Mouse (Mus musculus): Measurements from ENCODE around the gene Rack1. TPM values are rescaled to one million over a fixed set of nuclear protein-coding genes. Genes with fewer than 3 reads are reported as not detected.

Rack1 gene
- polyA plus RNA-seq, 1 experiment from 2014 or later = 795 TPM

DNA sequence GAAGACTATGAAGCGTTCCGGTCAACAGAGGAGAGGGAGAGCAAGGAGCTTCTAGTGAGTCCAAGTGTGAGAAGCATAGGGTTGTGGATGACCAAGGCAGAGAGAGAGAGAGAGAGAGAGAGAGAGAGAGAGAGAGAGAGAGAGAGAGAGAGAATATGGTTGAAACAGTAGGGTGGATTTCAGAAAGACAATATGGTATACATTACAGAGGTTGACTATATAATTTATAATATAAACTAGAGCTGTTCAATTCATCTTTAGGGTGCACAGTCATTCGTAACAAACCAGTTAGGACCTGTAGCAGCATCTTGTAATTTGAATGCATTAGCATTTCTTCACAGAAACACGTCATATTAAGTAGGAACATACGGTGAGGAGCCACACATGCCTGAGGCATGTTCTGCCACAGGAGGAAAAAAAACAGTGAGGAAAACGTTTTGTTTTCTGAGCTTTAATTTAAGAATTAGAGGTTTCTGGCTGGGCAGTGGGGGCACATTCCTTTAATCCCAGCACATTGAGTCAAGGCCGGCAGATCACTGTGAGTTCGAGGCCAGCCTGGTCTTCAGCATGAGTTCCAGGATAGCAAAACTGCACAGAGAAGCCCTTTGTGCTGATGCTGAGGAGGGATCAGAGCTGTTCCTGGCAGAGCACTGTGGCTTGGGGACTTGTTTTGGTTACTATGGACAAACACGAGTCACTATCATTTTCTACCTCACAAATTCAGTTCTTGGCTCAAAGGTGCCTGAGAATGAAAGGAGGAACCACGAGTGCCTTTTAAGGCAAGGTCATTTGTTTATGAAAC, 38.9 kb downstream of the Rack1 start:
- Histone ChIP-seq H3K36me3 (ENCODE audit: insufficient read depth, low read length) (no peaks in the 10 kb centered on the region), H3K4me2 (ENCODE audit: low read length) (peak overlapping the region; percentile 89; the same call in 1 of the 2 replicates), H3K4me3 (replicated peaks; ENCODE audit: low read depth, low read length) (peak overlapping the region; percentile 70; the same call in 1 of the 2 replicates), H3K9me3 (replicated peaks; ENCODE audit: low read length) (no peaks in the 10 kb centered on the region), H3K9ac (ENCODE audit: low read depth, low read length) (no peak overlapping the region), H3K4me1 (replicated peaks; ENCODE audit: insufficient read depth, low read length) (peaks cover 15% of the 10 kb centered on the region; the same call in 1 of the 2 replicates), H3K27ac (no peak overlapping the region), H3K27me3 (ENCODE audit: insufficient read depth, low read length) (no peaks in the 10 kb centered on the region)
- no peak for DNase-seq (ENCODE audit: low spot score)
- no peak for ATAC-seq (replicated peaks; ENCODE audit: low FRiP score, low read depth)
- WGBS = 73% methylated on average over 10 of the region's 10 CpGs
- TF ChIP-seq CTCF (IDR thresholded peaks at IDR 0.05; ENCODE audit: low read depth) = no peak

DNA sequence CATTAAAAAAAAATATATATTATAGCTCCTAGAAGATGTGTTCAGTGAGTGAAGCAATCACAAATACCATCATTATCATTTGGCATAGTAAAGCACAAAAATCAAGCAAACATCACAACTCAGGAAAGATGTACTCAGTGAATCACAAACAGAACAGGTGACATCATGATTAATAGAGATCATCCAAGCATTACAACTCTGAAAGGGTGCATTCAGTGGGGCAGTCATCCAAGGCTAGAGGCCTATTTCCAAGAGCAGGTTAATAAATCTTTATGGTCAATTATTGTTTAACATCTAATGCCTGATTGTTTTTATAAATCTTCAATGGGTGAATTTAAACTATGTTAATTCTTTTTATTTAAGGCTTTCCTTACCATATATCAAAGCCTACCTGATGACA, 40.7 kb downstream of the Rack1 start:
- TF ChIP-seq CTCF (IDR thresholded peaks at IDR 0.05; ENCODE audit: low read depth) = no peak
- H3K4me3 ChIP-seq (replicated peaks; ENCODE audit: low read depth, low read length) = no peak overlapping the region
- H3K9me3 ChIP-seq (replicated peaks; ENCODE audit: low read length) = no peaks in the 10 kb centered on the region
- H3K27me3 ChIP-seq (ENCODE audit: insufficient read depth, low read length) = no peaks in the 10 kb centered on the region
- no peaks in the 10 kb centered on the region for H3K36me3 ChIP-seq (ENCODE audit: insufficient read depth, low read length)
- H3K4me2 ChIP-seq (ENCODE audit: low read length) = no peak overlapping the region
- peaks cover 15% of the 10 kb centered on the region; the same call in 1 of the 2 replicates for H3K4me1 ChIP-seq (replicated peaks; ENCODE audit: insufficient read depth, low read length)
- H3K9ac ChIP-seq (ENCODE audit: low read depth, low read length) = no peak overlapping the region
- H3K27ac ChIP-seq = no peak overlapping the region
- DNase-seq (ENCODE audit: low spot score) = no peak
- ATAC-seq (replicated peaks; ENCODE audit: low FRiP score, low read depth) = no peak

DNA sequence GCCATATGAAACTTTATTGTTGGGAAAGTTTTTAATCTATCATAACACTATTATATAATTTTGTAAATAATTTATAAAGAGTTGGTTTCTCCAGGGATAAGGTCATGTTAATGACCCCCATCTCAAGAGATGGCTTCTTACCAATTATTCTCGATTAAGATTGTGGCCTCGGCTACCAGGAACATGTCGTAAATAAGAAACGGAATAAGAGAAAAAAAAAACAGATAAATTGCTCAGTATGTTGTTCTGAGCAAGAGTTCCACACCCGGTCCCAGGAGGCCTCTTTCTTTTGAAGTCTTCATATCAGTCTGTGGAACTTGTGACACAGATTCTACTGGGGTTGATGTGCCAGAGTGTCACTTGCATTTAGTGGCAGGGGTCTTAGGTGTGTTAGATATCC, 41.1 kb downstream of the Rack1 start:
- 52% methylated on average over 5 of the region's 5 CpGs for WGBS
- no peak overlapping the region for H3K9ac ChIP-seq (ENCODE audit: low read depth, low read length)
- H3K27ac ChIP-seq = no peak overlapping the region
- no peak overlapping the region for H3K4me3 ChIP-seq (replicated peaks; ENCODE audit: low read depth, low read length)
- H3K4me1 ChIP-seq (replicated peaks; ENCODE audit: insufficient read depth, low read length) = peaks cover 15% of the 10 kb centered on the region; the same call in 1 of the 2 replicates
- ATAC-seq (replicated peaks; ENCODE audit: low FRiP score, low read depth) (no peak), DNase-seq (ENCODE audit: low spot score) (no peak)
- H3K36me3 ChIP-seq (ENCODE audit: insufficient read depth, low read length) = no peaks in the 10 kb centered on the region
- no peak overlapping the region for H3K4me2 ChIP-seq (ENCODE audit: low read length)
- TF ChIP-seq CTCF (IDR thresholded peaks at IDR 0.05; ENCODE audit: low read depth) = no peak
- H3K27me3 ChIP-seq (ENCODE audit: insufficient read depth, low read length) = no peaks in the 10 kb centered on the region
- no peaks in the 10 kb centered on the region for H3K9me3 ChIP-seq (replicated peaks; ENCODE audit: low read length)

DNA sequence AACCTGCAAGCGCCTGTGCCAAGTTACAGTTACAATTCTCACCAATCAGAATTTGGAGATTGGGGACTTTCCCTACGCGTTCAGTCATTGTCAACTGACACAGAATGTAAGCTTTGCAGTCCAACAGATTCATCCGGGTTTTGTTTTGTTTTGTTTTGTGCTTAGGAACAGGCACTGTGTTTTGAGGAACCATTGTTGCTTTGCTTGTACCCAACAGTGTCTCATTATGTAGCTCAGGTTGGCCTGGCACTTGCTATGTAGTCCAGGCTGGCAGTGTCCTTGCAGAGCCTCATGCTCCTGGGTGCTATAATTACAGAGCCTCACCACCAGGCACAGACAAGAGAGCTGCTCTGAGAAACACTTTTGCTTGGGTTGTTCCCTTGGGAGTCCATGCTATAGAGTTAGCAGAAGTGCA, 42.3 kb downstream of the Rack1 start:
- no peaks in the 10 kb centered on the region for H3K36me3 ChIP-seq (ENCODE audit: insufficient read depth, low read length)
- no peak overlapping the region for H3K9ac ChIP-seq (ENCODE audit: low read depth, low read length)
- no peak overlapping the region for H3K4me2 ChIP-seq (ENCODE audit: low read length)
- H3K4me3 ChIP-seq (replicated peaks; ENCODE audit: low read depth, low read length) = no peak overlapping the region
- H3K9me3 ChIP-seq (replicated peaks; ENCODE audit: low read length) = no peaks in the 10 kb centered on the region
- no peak for TF ChIP-seq CTCF (IDR thresholded peaks at IDR 0.05; ENCODE audit: low read depth)
- H3K27ac ChIP-seq = peak overlapping the region; percentile 5
- WGBS = 83% methylated on average over 4 of the region's 4 CpGs
- DNase-seq (ENCODE audit: low spot score) (no peak), ATAC-seq (replicated peaks; ENCODE audit: low FRiP score, low read depth) (no peak)
- no peaks in the 10 kb centered on the region for H3K27me3 ChIP-seq (ENCODE audit: insufficient read depth, low read length)
- peaks cover 15% of the 10 kb centered on the region; the same call in 1 of the 2 replicates for H3K4me1 ChIP-seq (replicated peaks; ENCODE audit: insufficient read depth, low read length)

DNA sequence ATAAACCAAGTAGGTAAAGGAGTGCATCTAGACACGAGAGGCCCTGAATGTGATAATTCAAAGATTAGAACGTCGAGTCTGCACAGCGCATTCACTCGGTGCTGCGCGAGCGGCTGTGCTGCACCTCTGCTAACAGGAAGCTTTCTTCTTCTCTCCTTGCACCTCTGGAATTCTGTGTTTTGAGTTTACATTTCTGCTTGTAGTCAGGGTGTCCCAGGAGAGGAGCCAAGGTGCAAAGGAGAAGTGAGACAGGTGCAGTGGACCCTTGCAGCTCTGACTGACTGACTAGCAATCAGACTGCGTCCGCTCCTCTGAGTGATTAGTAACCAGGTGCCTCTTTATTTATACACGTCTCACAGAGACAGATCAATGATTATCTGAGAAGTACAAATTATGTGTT, 43.1 kb downstream of the Rack1 start:
- Histone ChIP-seq H3K9me3 (replicated peaks; ENCODE audit: low read length) (no peaks in the 10 kb centered on the region), H3K27me3 (ENCODE audit: insufficient read depth, low read length) (no peaks in the 10 kb centered on the region), H3K36me3 (ENCODE audit: insufficient read depth, low read length) (no peaks in the 10 kb centered on the region), H3K4me2 (ENCODE audit: low read length) (no peak overlapping the region), H3K4me3 (replicated peaks; ENCODE audit: low read depth, low read length) (no peak overlapping the region), H3K9ac (ENCODE audit: low read depth, low read length) (no peak overlapping the region), H3K4me1 (replicated peaks; ENCODE audit: insufficient read depth, low read length) (peaks cover 12% of the 10 kb centered on the region; the same call in 1 of the 2 replicates), H3K27ac (peak overlapping the region; percentile 5; the same call in 1 of the 2 replicates)
- DNase-seq (ENCODE audit: low spot score) (no peak), ATAC-seq (replicated peaks; ENCODE audit: low FRiP score, low read depth) (no peak)
- no peak for TF ChIP-seq CTCF (IDR thresholded peaks at IDR 0.05; ENCODE audit: low read depth)
- 61% methylated on average over 11 of the region's 11 CpGs for WGBS

DNA sequence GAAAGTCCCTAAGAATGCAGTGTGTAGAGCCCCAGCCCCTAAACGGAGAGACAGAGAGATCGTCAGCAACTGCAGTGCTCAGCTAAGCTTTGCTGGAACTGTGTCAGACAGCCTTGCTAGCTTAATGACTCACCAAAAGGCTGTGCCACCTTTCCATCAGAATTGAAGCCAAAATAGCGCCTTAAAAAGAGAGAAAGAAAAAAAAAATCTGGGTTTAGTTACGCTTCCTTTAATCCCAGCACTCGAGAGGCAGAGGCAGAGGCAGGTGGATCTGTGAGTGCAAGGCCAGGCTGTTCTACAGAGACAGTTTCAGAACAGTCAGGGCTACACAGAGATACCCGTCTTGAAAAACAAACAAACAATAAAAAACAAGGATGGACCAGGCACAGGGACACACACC, 44.2 kb downstream of the Rack1 start:
- H3K27ac ChIP-seq = no peak overlapping the region
- H3K4me3 ChIP-seq (replicated peaks; ENCODE audit: low read depth, low read length) = no peak overlapping the region
- no peak for TF ChIP-seq CTCF (IDR thresholded peaks at IDR 0.05; ENCODE audit: low read depth)
- H3K36me3 ChIP-seq (ENCODE audit: insufficient read depth, low read length) = no peaks in the 10 kb centered on the region
- no peak for ATAC-seq (replicated peaks; ENCODE audit: low FRiP score, low read depth)
- 0 out of 2 replicates have a peak, but pooled peaks cover 3% of the 10 kb centered on the region for H3K4me1 ChIP-seq (replicated peaks; ENCODE audit: insufficient read depth, low read length)
- H3K9ac ChIP-seq (ENCODE audit: low read depth, low read length) = no peak overlapping the region
- WGBS = 47% methylated on average over 6 of the region's 6 CpGs
- no peak overlapping the region for H3K4me2 ChIP-seq (ENCODE audit: low read length)
- no peak for DNase-seq (ENCODE audit: low spot score)
- H3K9me3 ChIP-seq (replicated peaks; ENCODE audit: low read length) = no peaks in the 10 kb centered on the region
- no peaks in the 10 kb centered on the region for H3K27me3 ChIP-seq (ENCODE audit: insufficient read depth, low read length)

All from kidney, postnatal 0 days (tissue).